Mouse (Mus musculus) C2C12 (cell line): ENCODE results near the gene Bak1. TPM values are rescaled to one million over a fixed set of nuclear protein-coding genes. Genes with fewer than 3 reads are reported as not detected.

Experiments used
- H3K27me3 ChIP-seq: one replicate; pipeline ENCODE4 v1.6.1; 2011; ENCODE audit not compliant: control insufficient read depth, insufficient read depth, insufficient read length
- H3K36me3 ChIP-seq: one replicate; pipeline ENCODE4 v1.6.1; 2011; ENCODE audit not compliant: control insufficient read depth, insufficient read depth
- H3K4me3 ChIP-seq: one replicate; pipeline ENCODE4 v1.5.1; 2011; ENCODE audit warnings: mild to moderate bottlenecking, control low read depth; ENCODE audit not compliant: poor library complexity, insufficient read depth, severe bottlenecking
- H3K79me2 ChIP-seq: one replicate; pipeline ENCODE4 v1.6.1; 2011; ENCODE audit not compliant: control insufficient read depth, insufficient read depth
- H3K79me3 ChIP-seq: one replicate; pipeline ENCODE4 v1.6.1; 2011; ENCODE audit warnings: low read depth, control low read depth
- H3ac ChIP-seq: one replicate; pipeline ENCODE3; 2011; ENCODE audit warnings: low read depth; ENCODE audit not compliant: control insufficient read depth, insufficient read length
- CEBPB ChIP-seq: IDR thresholded peaks from one replicate; pipeline ENCODE4 v1.6.1; 2011; ENCODE audit warnings: low read depth, mild to moderate bottlenecking, control low read depth, moderate library complexity
- CTCF ChIP-seq: IDR thresholded peaks from one replicate; pipeline ENCODE4 v1.5.1; 2011; ENCODE audit not compliant: control insufficient read depth, insufficient read depth, insufficient read length
- FOSL1 ChIP-seq: IDR thresholded peaks from one replicate; pipeline ENCODE4 v1.8.0; 2011; ENCODE audit warnings: mild to moderate bottlenecking, low read length; ENCODE audit not compliant: poor library complexity, insufficient read depth, severe bottlenecking
- MAX ChIP-seq: IDR thresholded peaks from one replicate; pipeline ENCODE4 v1.6.1; 2011; ENCODE audit warnings: mild to moderate bottlenecking, control low read depth
- MYOD1 ChIP-seq: IDR thresholded peaks from one replicate; pipeline ENCODE4 v1.6.1; 2011; ENCODE audit warnings: low read depth; ENCODE audit not compliant: control insufficient read depth, insufficient read length
- MYOG ChIP-seq: IDR thresholded peaks from one replicate; pipeline ENCODE4 v1.6.1; 2011; ENCODE audit not compliant: control insufficient read depth, insufficient read length; ENCODE audit errors: extremely low read depth
- USF1 ChIP-seq: IDR thresholded peaks from one replicate; pipeline ENCODE4 v1.6.1; 2011; ENCODE audit warnings: low read depth, mild to moderate bottlenecking, control low read depth, moderate library complexity
- polyA plus RNA-seq: library from polyadenylated mRNA; unstranded; fragments of >200 nt; fragmentation: generic; extraction: Trizol; gene quantifications from one replicate; pipeline ENCODE4 v1.2.1, GENCODE M21; 2012; ENCODE audit warnings: missing spikeins

The Bak1 gene
- polyA plus RNA-seq, 1 experiment: 95.1 TPM

DNA sequence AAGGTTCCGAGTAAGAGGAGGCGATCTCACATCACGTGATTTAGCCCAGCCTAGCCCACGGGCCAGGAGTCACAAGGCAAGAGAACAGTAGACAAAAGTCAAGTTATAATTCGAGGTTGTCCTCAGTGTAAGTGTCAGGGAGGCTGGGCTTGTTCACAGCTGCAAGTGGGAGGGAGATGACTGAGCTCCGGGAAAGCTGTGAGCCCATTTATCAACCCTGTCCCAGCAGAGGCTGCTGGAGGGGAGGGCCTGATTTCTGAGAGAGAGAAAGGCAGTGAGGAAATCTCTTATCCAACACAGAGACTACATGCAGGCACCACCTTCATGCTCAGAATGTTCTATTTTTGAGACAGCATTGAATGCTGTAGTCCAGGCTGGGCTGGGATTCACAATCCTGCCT, 15.9 kb downstream of the Bak1 start:
- TF ChIP-seq MYOG (no peak), USF1 (no peak), CTCF (no peak), CEBPB (no peak), FOSL1 (no peak)
- no peak overlapping the region for H3ac ChIP-seq

DNA sequence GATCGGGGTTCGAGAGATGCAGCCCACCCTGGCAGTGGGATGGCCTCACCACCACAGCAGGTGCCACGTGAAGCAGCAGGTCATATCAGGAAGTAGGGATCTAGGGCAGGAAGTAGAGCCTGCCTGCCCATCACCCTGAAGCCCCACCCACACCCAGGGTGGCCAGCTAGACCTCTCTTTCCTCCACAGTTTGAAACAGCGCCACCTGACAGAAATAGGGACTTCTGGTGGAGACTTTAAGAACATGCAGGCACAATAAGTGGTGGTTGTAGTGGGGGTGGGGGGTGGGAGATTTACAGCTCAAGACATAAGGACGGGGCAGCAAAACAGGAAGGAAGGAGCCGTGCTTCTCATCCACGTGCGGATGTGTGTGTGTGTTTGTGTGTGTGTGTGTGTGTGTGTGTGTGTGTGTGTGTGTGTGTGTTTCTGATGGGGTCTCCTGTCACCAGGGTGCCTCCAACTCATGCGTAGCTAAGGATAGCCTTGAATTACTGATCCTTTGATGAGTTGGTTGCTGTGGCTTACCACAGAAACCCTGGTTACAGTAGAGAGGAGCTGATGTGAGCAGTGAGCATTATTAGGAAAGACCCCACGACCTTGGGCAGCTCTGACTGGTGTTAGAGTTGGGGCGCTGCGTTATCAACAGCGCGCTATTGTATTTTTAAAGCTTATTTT, 16.7 kb downstream of the Bak1 start:
- H3K4me3 ChIP-seq: no peak overlapping the region
- no peaks in the 10 kb centered on the region for H3K36me3 ChIP-seq
- H3K27me3 ChIP-seq: peaks cover 19% of the 10 kb centered on the region
- no peak for TF ChIP-seq MAX
- no peak for TF ChIP-seq CEBPB
- TF ChIP-seq MYOD1: no peak
- TF ChIP-seq CTCF: no peak
- no peak for TF ChIP-seq USF1
- no peaks in the 10 kb centered on the region for H3K79me3 ChIP-seq
- no peaks in the 10 kb centered on the region for H3K79me2 ChIP-seq
- H3ac ChIP-seq: no peak overlapping the region

More for the DNA sequence above, 15.9 kb downstream of the Bak1 start:
- H3K79me3 ChIP-seq: no peaks in the 10 kb centered on the region
- H3K4me3 ChIP-seq: no peak overlapping the region
- H3K79me2 ChIP-seq: no peaks in the 10 kb centered on the region
- H3K27me3 ChIP-seq: peaks cover 19% of the 10 kb centered on the region
- H3K36me3 ChIP-seq: no peaks in the 10 kb centered on the region

DNA sequence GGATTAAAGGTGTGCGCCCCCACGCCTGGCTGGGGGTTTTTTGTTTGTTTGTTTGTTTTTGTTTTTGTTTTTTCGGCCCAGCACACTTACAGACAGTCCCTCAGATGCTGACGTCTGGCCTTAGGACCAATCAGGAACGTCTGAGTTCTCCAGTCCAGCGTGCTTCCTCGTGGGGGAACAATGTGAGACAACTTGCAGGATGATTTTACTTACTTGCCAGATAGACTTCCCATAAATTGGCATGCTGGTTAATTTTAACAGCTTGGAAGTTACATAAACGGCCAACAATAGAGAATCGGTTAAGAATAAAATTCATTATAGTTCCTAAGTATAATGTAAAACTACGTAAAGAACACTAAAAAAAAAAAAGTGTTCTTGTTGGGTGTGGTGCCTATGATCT, 17.6 kb downstream of the Bak1 start:
- H3ac ChIP-seq: no peak overlapping the region
- no peak overlapping the region for H3K4me3 ChIP-seq
- H3K27me3 ChIP-seq: peaks cover 19% of the 10 kb centered on the region
- TF ChIP-seq MAX: no peak
- no peak for TF ChIP-seq CTCF
- no peak for TF ChIP-seq CEBPB
- no peak for TF ChIP-seq USF1
- TF ChIP-seq FOSL1: no peak
- H3K36me3 ChIP-seq: no peaks in the 10 kb centered on the region
- no peaks in the 10 kb centered on the region for H3K79me2 ChIP-seq
- H3K79me3 ChIP-seq: no peaks in the 10 kb centered on the region

- H3K4me3 ChIP-seq: no peak overlapping the region
- H3K27me3 ChIP-seq: peaks cover 19% of the 10 kb centered on the region
Observed at GRCm38 (mm10) chr17:27008277-27008676, 20.5 kb downstream of the Bak1 start.

DNA sequence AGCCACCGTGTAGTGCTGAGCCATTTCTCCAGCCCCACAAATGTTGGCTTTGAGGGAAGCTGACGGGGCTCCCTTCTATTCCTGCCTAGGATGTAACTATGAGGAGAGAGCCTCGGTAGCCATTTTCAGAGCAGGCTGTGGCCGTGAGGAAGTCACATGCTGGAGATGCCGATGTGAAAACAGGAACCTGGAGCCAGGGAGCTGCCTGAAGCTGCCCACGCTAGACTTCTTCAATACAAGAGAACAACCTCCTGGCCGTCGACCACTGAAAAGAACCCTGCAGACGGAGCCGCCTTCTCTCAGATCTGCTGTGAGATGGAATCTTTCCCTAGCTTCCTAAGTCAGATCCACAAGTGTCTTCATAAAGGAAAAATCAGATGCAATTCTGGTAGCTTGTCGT, 23.2 kb downstream of the Bak1 start:
- no peaks in the 10 kb centered on the region for H3K79me3 ChIP-seq
- H3K79me2 ChIP-seq: no peaks in the 10 kb centered on the region
- no peaks in the 10 kb centered on the region for H3K36me3 ChIP-seq

More at GRCm38 (mm10) chr17:27008277-27008676, 20.5 kb downstream of the Bak1 start:
- H3K36me3 ChIP-seq: no peaks in the 10 kb centered on the region
- TF ChIP-seq MAX: no peak
- no peak for TF ChIP-seq CTCF
- TF ChIP-seq CEBPB: no peak
- TF ChIP-seq USF1: no peak
- TF ChIP-seq MYOG: no peak
- TF ChIP-seq MYOD1: no peak
- no peak for TF ChIP-seq FOSL1
- H3K79me3 ChIP-seq: no peaks in the 10 kb centered on the region
- no peak overlapping the region for H3ac ChIP-seq
- H3K79me2 ChIP-seq: no peaks in the 10 kb centered on the region

DNA sequence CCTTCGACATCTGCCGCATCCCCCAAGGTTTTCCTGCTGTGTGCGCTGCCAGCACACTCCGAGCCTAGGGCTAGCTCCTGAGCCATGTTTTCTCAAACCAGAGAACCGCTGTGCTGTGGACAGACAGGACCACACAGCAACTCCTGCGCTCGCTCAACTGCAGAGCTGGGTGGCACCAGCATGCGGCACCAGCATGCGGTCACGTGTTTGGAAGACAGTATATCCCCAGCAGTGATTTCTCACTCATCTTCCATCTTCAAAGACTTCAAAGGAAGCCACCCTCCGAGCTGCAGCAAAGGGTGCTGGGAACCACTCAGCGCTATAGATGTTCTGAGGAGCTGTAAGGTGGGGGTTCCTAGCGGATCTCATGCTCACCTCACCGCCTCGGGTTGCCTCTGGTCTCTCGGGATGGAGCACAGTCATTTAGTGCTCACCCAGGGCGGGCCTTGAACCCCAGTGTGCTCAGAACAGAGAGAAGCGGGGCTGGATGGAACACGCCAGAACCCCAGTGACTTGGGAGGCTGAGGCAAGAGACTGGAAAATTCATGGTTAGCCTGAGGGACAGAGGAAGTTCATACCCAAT, 23.8 kb downstream of the Bak1 start:
- Histone ChIP-seq H3K27me3 (peaks cover 11% of the 10 kb centered on the region), H3K4me3 (no peak overlapping the region)
- TF ChIP-seq CTCF (no peak), FOSL1 (no peak), MYOD1 (no peak), CEBPB (no peak), USF1 (no peak)

More for the DNA sequence above, 23.2 kb downstream of the Bak1 start:
- TF ChIP-seq FOSL1: no peak
- no peak for TF ChIP-seq CEBPB
- TF ChIP-seq MAX: no peak
- no peak for TF ChIP-seq USF1
- Histone ChIP-seq H3K4me3 (no peak overlapping the region), H3ac (no peak overlapping the region), H3K27me3 (peaks cover 17% of the 10 kb centered on the region)

More for the DNA sequence above, 23.8 kb downstream of the Bak1 start:
- H3ac ChIP-seq: no peak overlapping the region
- H3K36me3 ChIP-seq: no peaks in the 10 kb centered on the region
- no peaks in the 10 kb centered on the region for H3K79me3 ChIP-seq
- H3K79me2 ChIP-seq: no peaks in the 10 kb centered on the region
